Mouse (Mus musculus): Measurements from ENCODE around the gene 9930111J21Rik1.
"Not testable (repeated sequence)": the region's sequence is repeated elsewhere in the genome, so short reads cannot be mapped to it uniquely, and the experiment has no call there.

GRCm38 (mm10) chr11:49000411-49000810 is 21.2 kb upstream of the 9930111J21Rik1 start:
- not testable (repeated sequence) for TF ChIP-seq GATA1 (IDR thresholded peaks at IDR 0.05; ENCODE audit: borderline replicate concordance, low read length); FLI1 (IDR thresholded peaks at IDR 0.05; ENCODE audit: low read length)
